Mouse (Mus musculus) liver, adult 2 months (tissue): ENCODE results near the gene Thada.

Source experiments
- CTCF ChIP-seq: fragments of 200-500 bp; IDR thresholded peaks from 2 replicates; pipeline ENCODE4 v1.5.1; 2011; ENCODE audit warnings: low read depth, low read length, control low read depth
- POLR2A ChIP-seq: fragments of 200-500 bp; IDR thresholded peaks from 2 replicates; pipeline ENCODE4 v1.6.1; 2011; ENCODE audit warnings: low read length, control low read depth; ENCODE audit not compliant: insufficient read depth; ENCODE audit errors: extremely low read depth

GRCm38 (mm10) chr17:84293221-84293620 lies 172.8 kb downstream of the Thada start:
- TF ChIP-seq CTCF = no peak
- TF ChIP-seq POLR2A = no peak
